Mouse (Mus musculus) T-helper 17 cell (primary cell): ENCODE results near the gene Ankrd6.

Experiments
- in situ Hi-C, 2 experiments: fragments of 300-600 bp; cut with MboI, MseI; formaldehyde crosslinking; loops; 1 replicate in 1 of 2; 2 replicates in 1 of 2; pipeline ENCODE4 v1.15.1; 2025; ENCODE audit warnings: high pct_unique_total_duplicates in 2 of 2

The Ankrd6 gene

DNA sequence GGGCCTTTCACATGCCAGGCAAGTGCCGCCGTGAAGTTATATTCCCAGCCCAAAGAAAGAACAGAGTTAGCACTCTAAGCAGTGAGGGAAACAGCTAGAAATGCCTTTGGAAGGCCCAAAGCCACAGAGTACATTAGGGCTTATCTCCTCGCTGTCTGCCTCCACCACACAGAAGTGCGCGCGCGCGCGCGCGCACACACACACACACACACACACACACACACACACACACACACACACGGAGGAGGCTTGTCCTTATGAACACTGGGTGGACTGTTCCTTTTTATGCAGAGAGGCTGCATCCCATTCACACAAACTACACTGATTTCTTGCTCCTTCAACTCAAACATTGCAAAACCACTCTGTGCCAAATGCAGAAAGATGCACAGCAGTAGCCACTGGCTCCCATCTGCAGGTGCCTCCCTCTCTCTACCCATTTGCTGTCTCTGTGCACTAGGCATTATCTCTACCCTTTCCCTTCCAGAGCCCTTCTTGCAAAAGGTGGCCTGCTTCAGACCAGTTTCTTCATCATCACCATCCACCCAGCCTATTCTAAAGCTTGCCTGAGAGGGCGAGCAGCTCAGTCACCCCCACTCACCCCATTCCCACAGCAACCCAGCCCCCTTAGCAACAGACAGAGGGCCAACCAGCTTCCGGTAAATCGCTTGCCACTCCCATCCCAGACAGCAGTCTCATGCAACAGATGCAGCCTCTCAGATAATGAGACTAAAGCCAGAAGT lies 88.5 kb downstream of the Ankrd6 start:
- in situ Hi-C loops = loop anchor here in 1 of 2 experiments (5.0 kb wide), 1 partner anchor 35 kb away; no protein-coding TSS in a partner anchor

DNA sequence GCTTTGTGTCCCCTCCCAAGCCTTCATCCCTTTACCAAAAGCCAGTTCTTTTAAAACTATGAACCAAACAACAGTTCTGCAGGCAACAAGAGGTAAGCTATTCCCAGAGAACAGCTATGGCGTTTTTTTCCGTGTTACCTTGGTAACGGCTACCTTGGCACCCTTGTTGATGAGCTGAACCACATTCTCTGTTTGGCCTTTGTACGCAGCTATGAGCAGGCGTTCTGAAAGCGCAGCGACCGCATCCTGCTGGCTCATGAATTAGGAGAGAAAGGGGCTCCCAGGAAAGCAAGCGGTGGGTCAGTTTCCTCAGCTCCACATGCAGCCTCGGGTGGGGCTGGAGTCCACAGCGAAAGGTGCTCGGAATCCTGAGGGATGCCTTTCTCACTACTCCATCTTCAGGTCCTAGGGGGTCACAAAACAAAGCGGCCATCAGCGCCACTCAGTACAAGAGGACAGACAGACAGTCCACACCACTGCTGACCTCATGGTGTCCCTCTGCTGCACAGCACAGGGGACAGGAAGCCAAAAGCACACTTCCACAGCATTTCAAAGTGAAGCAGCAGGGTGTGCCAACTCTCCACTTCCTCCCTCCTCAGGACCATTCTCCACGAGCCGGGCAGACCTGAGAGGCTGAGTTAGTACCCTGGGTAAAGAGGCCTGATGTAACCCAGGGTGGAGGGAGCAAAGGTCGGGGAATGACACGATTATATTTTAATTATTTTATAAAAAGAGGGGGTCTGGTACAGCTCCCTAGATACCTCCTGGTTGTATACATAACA lies 90.3 kb downstream of the Ankrd6 start:
- in situ Hi-C loops = loop anchor here in 1 of 2 experiments (5.0 kb wide), 1 partner anchor 37 kb away; no protein-coding TSS in a partner anchor

DNA sequence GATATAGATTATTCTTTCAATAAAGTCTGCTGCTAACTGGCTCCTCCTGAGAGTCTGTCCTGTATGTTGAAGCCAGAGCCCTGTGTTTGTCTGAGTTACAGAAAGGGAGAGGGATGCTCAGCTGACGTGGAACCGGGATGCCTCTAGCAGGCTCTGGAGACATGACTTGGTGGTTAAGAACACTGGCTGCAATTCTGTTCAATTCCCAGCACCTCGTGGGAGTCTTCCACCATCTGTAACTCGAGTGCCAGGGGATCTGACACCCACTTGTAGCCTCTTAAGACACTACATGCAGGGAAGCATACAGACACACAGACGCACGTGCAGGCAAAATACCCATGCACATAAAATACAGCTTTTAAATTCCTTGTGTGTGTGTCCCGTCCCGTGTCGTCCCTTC lies 95.1 kb downstream of the Ankrd6 start:
- in situ Hi-C loops = no loop called here

DNA sequence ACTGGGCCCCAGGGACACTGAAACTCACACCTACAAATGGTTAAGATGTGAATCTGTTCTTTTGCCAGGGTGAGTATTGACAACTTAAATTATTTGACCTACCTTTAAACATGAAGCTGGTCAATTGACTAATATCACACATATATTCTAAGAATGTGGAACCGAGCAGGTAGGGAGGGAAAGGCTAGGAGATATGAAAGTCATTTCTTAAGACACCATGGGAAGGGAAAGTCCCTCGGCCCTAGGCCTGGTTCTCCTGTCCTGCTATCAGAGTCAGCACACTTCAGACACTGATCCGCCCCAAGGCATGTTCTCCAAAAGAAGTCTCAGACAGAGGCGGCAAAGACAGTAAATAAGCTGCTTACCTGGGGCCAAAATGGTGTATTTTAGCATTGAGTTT lies 95.7 kb downstream of the Ankrd6 start:
- in situ Hi-C loops = no loop called here

DNA sequence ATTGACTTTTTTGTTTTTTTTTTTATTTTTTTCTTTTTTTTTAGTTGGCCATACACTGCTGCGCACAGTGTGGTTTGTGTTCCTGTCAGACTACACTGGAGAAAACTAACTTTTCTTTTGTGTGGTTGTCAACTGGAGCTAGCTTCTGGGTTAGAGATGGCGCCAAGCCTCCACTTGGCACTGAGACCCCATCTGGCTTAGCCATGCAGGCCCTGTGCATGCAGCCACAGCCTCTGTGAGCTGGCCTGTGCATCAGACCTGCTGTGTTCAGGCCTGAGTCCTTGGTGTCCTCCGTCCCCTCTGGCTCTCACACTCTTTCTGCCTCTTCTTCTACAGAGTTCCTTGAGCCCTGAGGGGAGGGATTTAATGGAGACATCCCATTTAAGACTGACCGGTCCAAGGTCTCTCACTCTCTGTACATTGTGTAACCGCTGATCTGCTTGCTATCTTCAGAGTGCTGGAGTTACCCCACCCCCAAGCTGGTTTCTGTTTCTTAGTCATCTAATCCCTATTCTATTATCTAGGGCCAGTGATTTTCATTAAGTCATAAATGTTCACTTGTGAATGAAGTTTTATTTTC lies 96.9 kb downstream of the Ankrd6 start:
- in situ Hi-C loops = no loop called here

DNA sequence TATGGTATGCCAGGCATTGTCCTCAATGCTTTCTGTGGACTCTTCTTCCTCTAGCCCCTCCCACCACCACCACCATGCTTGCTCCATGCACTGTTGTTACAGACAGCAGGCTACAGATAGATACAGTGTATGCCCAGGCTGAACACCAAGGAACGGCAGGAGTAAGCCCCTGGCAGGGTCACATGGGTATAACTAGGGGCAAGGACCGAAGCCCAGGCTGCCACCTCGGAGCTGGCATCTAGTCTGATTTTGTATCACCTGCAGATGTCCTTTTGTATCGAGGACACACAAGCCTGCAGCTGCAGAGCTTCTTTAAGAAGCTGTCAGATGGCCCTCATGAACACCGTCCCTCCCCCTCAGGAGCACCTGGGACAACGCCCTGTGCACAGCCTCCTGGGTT lies 97.8 kb downstream of the Ankrd6 start:
- in situ Hi-C loops = no loop called here

DNA sequence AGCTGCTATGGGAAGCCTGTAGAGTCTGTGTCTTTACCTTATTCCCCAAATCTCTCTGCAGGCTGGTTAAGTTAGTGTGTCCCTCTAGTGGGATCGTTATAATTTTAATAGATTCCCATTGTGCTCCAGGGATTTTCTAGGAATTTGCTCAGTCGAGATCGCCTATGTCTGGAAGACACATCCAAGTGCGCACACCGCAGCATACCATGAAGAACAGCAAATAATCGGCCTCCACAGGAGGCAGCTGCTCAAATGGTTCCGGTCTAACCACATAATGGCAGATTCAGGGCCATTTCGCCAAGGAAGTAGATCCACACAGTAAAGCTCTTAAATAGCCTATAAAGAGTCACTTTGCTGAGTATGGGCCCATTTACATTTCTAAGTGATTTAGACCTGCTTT lies 98.3 kb downstream of the Ankrd6 start:
- in situ Hi-C loops = no loop called here

DNA sequence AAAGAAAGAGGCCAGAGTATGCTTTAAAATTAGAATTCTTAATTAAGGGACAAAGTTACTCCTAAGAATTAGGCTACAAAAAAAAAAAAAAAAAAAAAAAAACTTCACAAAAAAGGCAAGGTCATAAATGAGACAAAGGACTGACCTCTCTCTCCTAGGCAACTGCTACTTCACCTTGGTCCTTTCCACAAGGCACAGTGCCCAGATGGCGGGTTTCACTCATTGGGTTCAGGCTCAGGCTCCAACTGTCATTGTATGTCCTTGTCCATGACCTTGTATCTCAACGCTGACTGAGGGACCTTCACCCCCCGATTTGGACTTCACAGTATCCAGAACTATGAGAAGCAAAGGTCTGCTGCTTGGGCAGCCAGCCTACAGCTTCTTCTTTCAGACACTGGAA lies 112.2 kb downstream of the Ankrd6 start:
- in situ Hi-C loops = no loop called here

DNA sequence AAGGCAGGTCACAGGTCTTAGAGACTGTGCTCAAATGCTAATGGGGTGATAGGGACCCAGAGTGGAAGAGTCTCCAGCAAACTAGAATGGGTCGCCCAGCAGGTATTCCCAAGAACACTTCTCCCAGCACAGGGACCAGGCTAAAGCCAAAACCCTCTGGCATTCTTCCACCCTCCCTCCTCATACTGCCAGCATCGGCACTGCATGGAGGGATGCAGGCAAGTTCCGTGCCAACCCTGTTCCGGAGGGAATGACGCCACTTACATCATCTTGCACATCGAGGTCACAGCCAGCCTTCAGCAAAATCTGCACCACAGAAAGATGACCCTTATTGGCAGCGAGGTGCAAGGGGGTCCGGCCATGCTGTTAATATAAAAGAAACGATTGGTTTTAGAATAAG lies 114.6 kb downstream of the Ankrd6 start:
- in situ Hi-C loops = no loop called here

DNA sequence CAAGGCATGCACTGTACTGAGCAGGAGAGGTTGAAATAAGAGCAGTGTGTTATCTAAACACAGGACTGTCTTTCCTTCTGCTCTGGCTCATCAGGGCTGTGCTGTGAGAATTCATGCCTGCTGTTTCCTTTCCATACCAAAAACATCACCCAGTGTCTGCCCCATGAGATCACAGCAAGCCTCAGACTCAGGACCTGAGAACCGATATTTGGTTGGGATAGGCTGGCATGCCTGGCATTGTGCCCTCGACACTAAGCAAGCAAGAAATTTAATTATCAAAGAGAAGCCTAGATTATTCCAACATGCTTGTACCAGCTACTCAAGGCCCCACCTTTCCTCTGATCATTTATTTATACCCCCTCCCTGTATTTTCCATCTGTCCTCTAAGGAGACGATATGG lies 116.1 kb downstream of the Ankrd6 start:
- in situ Hi-C loops = no loop called here

DNA sequence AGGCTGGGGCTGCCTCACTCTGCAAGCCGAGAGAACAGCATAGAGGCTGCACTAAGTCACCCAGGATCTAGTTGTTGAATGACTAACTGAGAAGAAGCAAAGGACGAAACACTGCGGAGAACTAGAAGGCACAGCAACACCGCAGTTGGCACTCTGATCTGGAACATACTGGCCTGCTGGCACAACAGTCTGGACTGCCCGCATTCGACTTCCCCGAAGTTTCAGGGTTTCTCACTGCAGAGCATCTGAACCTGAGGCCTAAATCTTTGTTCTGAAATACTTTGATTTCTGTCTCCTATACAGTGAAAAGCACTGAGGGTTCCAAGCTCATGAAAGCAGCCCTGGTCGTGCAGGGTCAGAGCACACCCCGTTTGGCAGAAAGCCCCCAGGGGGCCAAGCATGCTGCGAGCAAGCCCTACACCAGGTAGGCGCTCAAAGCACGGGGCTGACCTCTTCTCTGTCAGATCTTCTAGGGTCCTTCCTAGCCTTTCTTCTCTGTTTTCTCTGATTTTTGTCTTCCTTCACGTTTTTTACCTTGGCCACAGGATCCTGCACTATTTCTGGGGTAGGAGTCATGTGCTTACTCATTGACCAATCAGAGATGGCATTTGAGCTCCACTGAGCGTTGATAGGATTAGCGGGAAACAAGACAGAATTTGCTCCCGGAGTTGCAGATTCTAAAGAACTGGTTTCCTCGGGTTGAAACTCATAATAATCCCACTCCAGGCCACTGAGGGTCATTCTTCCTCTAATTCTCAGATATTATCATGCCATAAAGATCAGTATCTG lies 117.0 kb downstream of the Ankrd6 start:
- in situ Hi-C loops = no loop called here

DNA sequence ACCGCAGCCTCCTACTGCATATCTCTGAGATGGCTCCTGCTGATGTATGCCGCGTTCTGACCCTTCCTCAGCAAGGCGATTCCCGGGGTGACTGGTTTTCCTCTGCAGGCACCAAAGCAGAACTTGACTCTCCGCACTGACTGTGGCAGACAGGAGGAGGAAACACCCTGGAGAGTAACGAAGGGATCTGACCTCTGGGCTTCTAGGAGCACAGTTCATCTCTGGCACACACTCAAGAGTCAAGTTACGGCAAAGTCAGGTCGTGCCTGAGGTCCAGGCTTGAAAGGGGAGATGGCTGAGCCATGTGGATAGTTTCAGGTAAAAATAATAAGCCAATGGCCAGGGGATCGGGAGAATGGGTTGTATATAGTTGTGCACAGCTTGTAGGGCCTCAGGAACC lies 121.3 kb downstream of the Ankrd6 start:
- in situ Hi-C loops = no loop called here

DNA sequence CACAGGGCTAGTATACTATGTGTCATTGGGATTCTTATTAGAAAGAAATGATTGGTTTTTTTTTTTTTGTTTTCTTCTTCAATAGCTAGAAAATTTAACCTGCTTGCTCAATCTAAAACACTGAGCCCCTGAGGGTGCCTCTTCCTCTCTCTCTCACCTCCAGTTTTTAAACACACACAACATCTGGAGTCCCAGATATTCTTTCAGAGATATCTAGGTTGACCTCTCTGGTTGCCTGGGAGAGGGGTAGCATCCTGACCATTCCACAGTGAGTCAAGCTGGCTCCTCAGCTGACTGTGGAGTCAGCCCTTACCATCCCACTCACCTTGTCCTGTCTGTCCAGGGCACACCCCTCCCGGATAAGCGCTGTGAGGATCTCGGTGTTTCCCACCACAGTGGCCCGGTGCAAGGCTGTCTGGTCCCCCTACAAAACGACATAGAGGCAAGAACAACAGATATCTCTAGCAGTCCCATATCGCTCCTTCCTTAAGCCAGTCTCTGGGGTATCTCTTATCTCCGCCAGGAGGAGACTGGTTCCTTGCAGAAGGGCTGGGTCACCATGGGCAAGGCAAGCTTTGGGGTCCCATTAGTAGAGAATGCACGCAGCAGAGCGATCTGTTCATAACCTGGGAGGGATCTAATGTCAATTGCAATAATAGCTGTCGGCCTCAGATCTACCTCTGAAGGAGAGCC lies 122.1 kb downstream of the Ankrd6 start:
- in situ Hi-C loops = no loop called here

DNA sequence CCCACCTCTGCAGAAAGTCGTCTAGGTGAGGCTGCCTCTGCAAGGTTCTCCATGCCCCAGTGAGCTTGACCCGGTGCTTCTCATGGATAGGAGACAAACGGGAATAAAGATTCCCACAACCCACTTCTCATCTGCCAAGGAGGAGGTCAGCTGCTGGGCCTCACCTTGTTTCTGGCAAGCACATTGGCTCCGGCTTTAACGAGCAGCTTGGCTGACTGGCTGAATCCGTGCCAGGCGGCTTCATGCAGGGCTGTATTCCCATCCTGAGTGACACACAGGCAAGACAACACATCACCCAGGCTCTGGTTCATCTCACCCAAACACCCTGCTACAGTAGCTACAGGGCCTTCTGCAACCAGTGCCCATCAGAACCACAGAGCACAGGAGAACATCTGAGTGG lies 123.7 kb downstream of the Ankrd6 start:
- in situ Hi-C loops = no loop called here

DNA sequence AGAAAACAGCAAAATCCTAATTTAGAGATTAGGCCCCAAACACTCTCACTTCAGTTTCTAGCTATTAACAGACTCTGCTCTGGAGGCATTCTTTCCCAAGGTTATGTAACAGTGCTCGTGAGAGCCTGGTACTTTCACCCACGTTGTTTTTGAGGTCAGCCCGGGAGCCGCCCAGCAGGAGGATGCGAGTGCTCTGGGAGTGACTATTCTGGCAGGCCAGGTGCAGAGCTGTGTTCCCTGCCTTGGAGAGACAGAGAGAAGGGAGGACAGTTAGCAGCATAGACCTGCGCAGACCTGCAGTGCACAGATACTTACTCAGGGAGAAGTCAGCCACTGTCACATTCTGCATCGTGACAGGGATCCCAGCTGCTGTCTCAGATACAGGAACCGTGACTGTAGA lies 126.4 kb downstream of the Ankrd6 start:
- in situ Hi-C loops = no loop called here

DNA sequence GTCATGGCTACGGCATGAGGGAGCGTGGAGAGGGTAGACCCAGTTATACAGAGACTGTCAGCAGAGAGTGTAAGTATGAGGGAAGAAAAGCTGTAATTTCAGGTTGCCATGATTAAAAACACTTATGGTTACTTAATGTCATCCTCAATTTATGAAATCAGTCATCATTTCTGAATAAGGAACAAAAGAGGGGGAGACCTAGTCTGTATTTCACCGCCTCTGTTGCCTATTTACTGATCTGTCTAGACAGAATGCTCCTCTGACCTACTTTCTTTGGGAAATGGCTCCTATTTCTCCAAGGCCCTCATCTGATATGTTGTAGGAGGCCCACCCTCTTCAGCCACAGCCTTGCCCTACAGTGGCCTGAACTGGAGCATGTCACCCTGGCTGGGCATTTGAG lies 130.0 kb downstream of the Ankrd6 start:
- in situ Hi-C loops = no loop called here

DNA sequence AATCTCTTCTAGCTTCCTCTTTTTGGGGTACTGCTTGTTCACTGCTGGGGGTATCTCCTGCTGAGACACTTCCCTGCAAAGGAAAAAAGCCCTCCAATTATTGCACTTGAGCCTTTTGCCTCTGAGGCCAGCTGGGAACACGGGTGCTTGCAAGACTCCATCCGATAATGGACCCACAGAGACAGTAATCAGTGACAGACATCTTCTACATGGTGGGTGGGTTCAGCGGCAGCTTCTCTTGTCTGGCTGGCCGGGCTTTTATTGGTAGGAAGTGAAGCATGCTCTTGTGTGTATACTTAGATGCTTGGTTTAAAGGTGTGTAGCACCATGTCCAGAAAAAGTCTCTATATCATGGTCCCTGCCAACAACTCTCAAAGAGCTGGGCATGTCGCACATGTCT lies 133.2 kb downstream of the Ankrd6 start:
- in situ Hi-C loops = no loop called here

DNA sequence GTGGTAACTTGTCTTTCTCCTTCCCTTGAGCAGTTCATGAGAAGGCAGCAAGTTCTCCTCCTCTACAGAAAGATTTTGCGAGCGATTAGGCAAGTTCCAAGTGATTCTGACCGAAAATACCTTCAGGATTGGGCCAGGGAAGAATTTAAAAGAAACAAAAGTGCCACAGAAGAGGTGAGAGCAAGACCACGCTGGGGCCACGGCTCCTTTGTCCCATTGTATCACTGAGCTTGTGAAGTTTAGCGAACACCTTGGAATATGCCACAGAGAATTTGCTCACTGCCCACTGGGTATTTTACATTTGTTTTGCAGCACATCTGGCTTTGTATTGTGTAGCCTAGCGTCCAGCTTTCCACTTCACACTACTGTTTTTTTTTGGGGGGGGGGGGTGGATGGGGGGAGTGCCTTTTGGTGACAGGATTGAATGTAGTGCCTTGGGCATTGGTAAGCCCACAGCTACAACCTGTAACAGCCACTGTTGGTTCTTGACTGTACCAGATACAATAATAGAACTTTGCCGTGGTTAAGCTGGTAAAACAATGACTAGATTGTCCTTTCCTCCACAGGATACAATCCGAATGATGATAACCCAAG lies 150.0 kb downstream of the Ankrd6 start:
- in situ Hi-C loops = no loop called here

DNA sequence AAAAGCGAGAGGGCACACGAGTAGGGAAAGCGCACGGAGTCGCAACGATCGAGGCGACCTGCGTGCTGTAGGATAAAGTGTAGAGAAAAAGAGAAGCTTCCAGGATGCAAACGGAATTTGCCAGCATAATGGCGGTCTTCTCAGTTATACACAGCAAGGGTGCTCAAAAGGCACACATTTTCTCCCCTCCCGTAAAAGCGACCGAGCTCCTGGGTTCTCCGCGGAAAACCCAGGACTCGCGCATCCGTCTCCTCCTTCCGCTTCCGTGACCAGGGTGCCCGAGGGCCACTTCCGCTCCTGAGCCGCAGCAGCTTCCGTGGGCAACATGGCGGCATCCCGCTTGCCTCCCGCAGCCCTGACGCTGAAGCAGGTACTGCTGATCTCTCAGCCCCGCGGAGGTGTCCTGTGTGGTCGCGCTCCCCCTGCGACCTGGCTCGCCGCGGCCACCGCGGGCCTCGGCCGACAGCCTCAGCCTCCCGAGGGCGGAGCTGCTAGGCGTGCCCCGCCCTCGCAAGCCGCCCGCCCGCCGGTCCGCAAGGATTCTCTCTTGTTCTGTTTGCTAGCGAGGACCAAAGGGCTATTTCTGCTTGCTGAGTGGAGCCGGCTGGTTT lies 150.6 kb downstream of the Ankrd6 start, which contains the start of gene Lyrm2:
Gene Lyrm2, plus strand, starts transcription at position 288 of the 611 bp plus-strand sequence.
- in situ Hi-C loops = no loop called here

DNA sequence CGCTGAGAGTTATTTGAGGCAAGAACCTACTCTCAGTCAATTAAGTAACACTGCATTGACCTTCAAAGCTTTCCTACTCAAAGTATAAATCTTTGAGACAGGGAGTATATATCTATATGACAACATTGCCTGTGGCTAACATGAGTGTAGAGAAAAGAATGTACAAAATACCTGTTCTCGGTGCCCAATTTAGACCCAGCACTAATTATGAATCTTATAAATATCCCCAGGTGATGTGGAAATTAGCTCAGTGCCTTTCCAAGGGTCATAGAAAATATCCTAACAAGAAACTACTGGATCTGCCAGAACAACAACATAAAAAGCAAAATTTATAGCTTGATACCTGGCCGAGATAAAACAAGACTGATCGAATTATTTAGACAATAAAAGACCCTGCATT lies 151.7 kb downstream of the Ankrd6 start:
- in situ Hi-C loops = no loop called here
